Mouse (Mus musculus) stomach, postnatal 0 days (tissue): Measurements from ENCODE around the gene Npr3. TPM values are rescaled to one million over a fixed set of nuclear protein-coding genes. Genes with fewer than 3 reads are reported as not detected.

ENCODE experiments used
- ATAC-seq: fragments of 200-750 bp; cut with Nextera tagmentation; 2 replicates; pipeline ENCODE4 v1.8.0; 2017; ENCODE audit not compliant: low FRiP score, low TSS enrichment
- DNase-seq: peaks from one replicate; pipeline ENCODE4 v3.0.0-alpha.2; 2016; ENCODE audit warnings: low spot score
- H3K27ac ChIP-seq: fragments of 300-500 bp; sonication (generic); replicated peaks from 2 replicates; pipeline ENCODE4 v1.5.1; 2014; ENCODE audit warnings: mild to moderate bottlenecking, control low read depth
- H3K27me3 ChIP-seq: fragments of 300-500 bp; sonication (generic); 2 replicates; pipeline ENCODE4 v1.6.1; 2014; ENCODE audit warnings: low read length; ENCODE audit not compliant: control insufficient read depth, insufficient read depth
- H3K36me3 ChIP-seq: fragments of 300-500 bp; sonication (generic); 2 replicates; pipeline ENCODE4 v1.6.1; 2014; ENCODE audit warnings: low read length, mixed read lengths; ENCODE audit not compliant: control insufficient read depth, insufficient read depth
- H3K4me1 ChIP-seq: fragments of 300-500 bp; sonication (generic); replicated peaks from 2 replicates; pipeline ENCODE4 v1.6.1; 2014; ENCODE audit warnings: antibody characterized with exemption; ENCODE audit not compliant: control insufficient read depth, insufficient read depth
- H3K4me2 ChIP-seq: fragments of 300-500 bp; sonication (generic); replicated peaks from 2 replicates; pipeline ENCODE4 v1.6.1; 2014; ENCODE audit warnings: low read depth, mild to moderate bottlenecking, control low read depth, moderate library complexity
- H3K4me3 ChIP-seq: fragments of 300-500 bp; sonication (generic); 2 replicates; pipeline ENCODE4 v1.5.1; 2014; ENCODE audit warnings: low read depth, low read length, control low read depth
- H3K9ac ChIP-seq: fragments of 300-500 bp; sonication (generic); 2 replicates; pipeline ENCODE4 v1.6.1; 2014; ENCODE audit warnings: mild to moderate bottlenecking, low read length, control low read depth, mixed read lengths
- H3K9me3 ChIP-seq: fragments of 300-500 bp; sonication (generic); 2 replicates; pipeline ENCODE4 v1.6.1; 2016; ENCODE audit warnings: low read length; ENCODE audit not compliant: control insufficient read depth
- CTCF ChIP-seq: IDR thresholded peaks from 2 replicates; pipeline ENCODE4 v1.5.1; 2016; ENCODE audit warnings: antibody characterized with exemption, low read depth, mild to moderate bottlenecking, moderate library complexity
- EP300 ChIP-seq: optimal IDR thresholded peaks from 2 replicates; pipeline ENCODE3; 2016; ENCODE audit warnings: antibody characterized with exemption
- WGBS: fragments of 180-500 bp; shearing (Covaris S2); extraction: QIAGEN DNeasy Blood & Tissue Kit; methylation state at CpG from one replicate; pipeline ENCODE4 v1.1.7; 2014; 5-methylcytosine and 5-hydroxymethylcytosine counted together
- polyA plus RNA-seq: library from polyadenylated mRNA; unstranded; fragments of >200 nt; fragmentation: Nextera tagmentation; extraction: Ambion mirVana; gene quantifications from 2 replicates; pipeline ENCODE4 v1.2.1, GENCODE M21; 2015

The Npr3 gene
- polyA plus RNA-seq, 1 experiment from 2014 or later, result 2.1 TPM

- 56% methylated on average over 2 of the region's 2 CpGs for WGBS
- DNase-seq, result no peak
- no peak overlapping the region for H3K9ac ChIP-seq
Measured at GRCm38 (mm10) chr15:11877273-11877672, 29.8 kb downstream of the Npr3 start.

DNA sequence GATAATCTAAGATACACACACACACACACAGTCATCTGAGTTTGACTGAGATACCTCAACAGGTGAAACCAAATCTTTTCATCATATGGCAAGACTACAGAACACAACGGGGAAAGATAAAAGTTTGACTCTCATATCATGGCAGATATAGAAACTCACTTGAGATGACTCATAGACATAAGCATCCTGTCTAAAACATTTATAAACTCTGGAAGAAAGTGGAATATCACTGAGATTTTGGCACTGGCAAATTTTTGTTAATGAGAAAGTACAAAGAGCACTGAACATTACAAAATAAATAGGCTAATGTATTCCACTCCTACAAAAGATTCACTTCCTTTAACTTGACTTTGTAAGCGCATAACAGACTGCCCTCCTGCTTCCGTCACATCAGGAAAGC lies 40.2 kb downstream of the Npr3 start:
- ATAC-seq, result no peak
- TF ChIP-seq CTCF, result no peak
- no peak for TF ChIP-seq EP300
- Histone ChIP-seq H3K36me3 (no peaks in the 10 kb centered on the region), H3K9me3 (no peaks in the 10 kb centered on the region), H3K9ac (no peak overlapping the region), H3K27me3 (no peaks in the 10 kb centered on the region), H3K4me1 (no peaks in the 10 kb centered on the region), H3K4me2 (no peak overlapping the region), H3K27ac (no peak overlapping the region), H3K4me3 (no peak overlapping the region)
- no peak for DNase-seq
- WGBS, result 75% methylated on average over 3 of the region's 3 CpGs

More at GRCm38 (mm10) chr15:11877273-11877672, 29.8 kb downstream of the Npr3 start:
- Histone ChIP-seq H3K36me3 (no peaks in the 10 kb centered on the region), H3K4me3 (no peak overlapping the region), H3K4me2 (no peak overlapping the region), H3K27me3 (no peaks in the 10 kb centered on the region), H3K4me1 (no peaks in the 10 kb centered on the region), H3K27ac (no peak overlapping the region), H3K9me3 (no peaks in the 10 kb centered on the region)
- TF ChIP-seq EP300 (no peak), CTCF (no peak)
- ATAC-seq, result no peak

DNA sequence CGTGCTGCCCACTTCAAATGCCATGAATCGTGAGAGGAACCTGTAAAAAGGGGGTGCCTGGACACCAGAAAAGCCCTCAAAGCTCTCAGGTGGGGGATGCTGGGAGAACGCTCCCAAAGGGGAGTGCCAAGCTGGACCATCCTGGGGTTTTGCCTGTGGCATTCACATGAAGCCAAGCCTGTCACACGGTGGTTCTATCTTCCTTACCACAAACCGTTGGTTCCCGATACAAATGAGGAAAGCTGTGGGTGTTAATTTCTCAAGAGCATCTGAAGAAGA lies 43.6 kb downstream of the Npr3 start:
- Histone ChIP-seq H3K4me3 (no peak overlapping the region), H3K36me3 (no peaks in the 10 kb centered on the region), H3K9me3 (no peaks in the 10 kb centered on the region), H3K4me1 (no peaks in the 10 kb centered on the region), H3K4me2 (no peak overlapping the region), H3K9ac (no peak overlapping the region), H3K27ac (no peak overlapping the region), H3K27me3 (no peaks in the 10 kb centered on the region)
- WGBS, result 93% methylated on average over 6 of the region's 6 CpGs
- DNase-seq, result no peak
- no peak for TF ChIP-seq EP300
- no peak for TF ChIP-seq CTCF
- no peak for ATAC-seq

- Histone ChIP-seq H3K36me3 (no peaks in the 10 kb centered on the region), H3K4me3 (no peak overlapping the region), H3K4me2 (no peak overlapping the region), H3K4me1 (no peaks in the 10 kb centered on the region), H3K27ac (no peak overlapping the region), H3K27me3 (no peaks in the 10 kb centered on the region), H3K9ac (no peak overlapping the region), H3K9me3 (no peaks in the 10 kb centered on the region)
- WGBS, result 68% methylated on average over 15 of the region's 15 CpGs
- ATAC-seq (no peak), DNase-seq (no peak)
- TF ChIP-seq EP300 (no peak), CTCF (no peak)
Measured at GRCm38 (mm10) chr15:11862785-11863539, 44.1 kb downstream of the Npr3 start.

GRCm38 (mm10) chr15:11862253-11862652 lies 44.8 kb downstream of the Npr3 start:
- 89% methylated on average over 7 of the region's 7 CpGs for WGBS
- Histone ChIP-seq H3K9ac (no peak overlapping the region), H3K4me2 (no peak overlapping the region), H3K4me3 (no peak overlapping the region), H3K27ac (no peak overlapping the region), H3K27me3 (no peaks in the 10 kb centered on the region), H3K36me3 (no peaks in the 10 kb centered on the region), H3K4me1 (no peaks in the 10 kb centered on the region), H3K9me3 (no peaks in the 10 kb centered on the region)
- ATAC-seq (no peak), DNase-seq (no peak)
- TF ChIP-seq EP300 (no peak), CTCF (no peak)

- no peak overlapping the region for H3K27ac ChIP-seq
- H3K4me1 ChIP-seq, result no peaks in the 10 kb centered on the region
- WGBS, result 71% methylated on average over 2 of the region's 2 CpGs
- no peak overlapping the region for H3K9ac ChIP-seq
- DNase-seq (no peak), ATAC-seq (no peak)
- TF ChIP-seq EP300 (no peak), CTCF (no peak)
- no peak overlapping the region for H3K4me2 ChIP-seq
- no peaks in the 10 kb centered on the region for H3K9me3 ChIP-seq
- no peaks in the 10 kb centered on the region for H3K36me3 ChIP-seq
- H3K27me3 ChIP-seq, result no peaks in the 10 kb centered on the region
- H3K4me3 ChIP-seq, result no peak overlapping the region
Measured at GRCm38 (mm10) chr15:11860259-11860658, 46.8 kb downstream of the Npr3 start.
